Mouse (Mus musculus) E14TG2a.4 (cell line): ENCODE measurements around the gene Anxa9.

Experiments used
- H3K27me3 ChIP-seq: 2 replicates; pipeline ENCODE4 v1.6.1; 2014; ENCODE audit warnings: low read length, control low read depth; ENCODE audit not compliant: insufficient read depth
- H3K36me3 ChIP-seq: 2 replicates; pipeline ENCODE4 v1.6.1; 2014; ENCODE audit warnings: low read length, control low read depth; ENCODE audit not compliant: insufficient read depth
- H3K4me1 ChIP-seq: replicated peaks from 2 replicates; pipeline ENCODE4 v1.6.1; 2014; ENCODE audit warnings: low read depth, low read length, control low read depth
- H3K4me3 ChIP-seq: replicated peaks from 2 replicates; pipeline ENCODE4 v1.5.1; 2014; ENCODE audit warnings: mild to moderate bottlenecking, low read length
- H3K9me3 ChIP-seq: 2 replicates; pipeline ENCODE4 v1.6.1; 2014; ENCODE audit warnings: low read length, control low read depth
- CTCF ChIP-seq: conservative IDR thresholded peaks from 2 replicates; pipeline ENCODE4 v1.5.1; 2014; ENCODE audit warnings: low read length
- NANOG ChIP-seq: IDR thresholded peaks from 2 replicates; pipeline ENCODE4 v1.6.1; 2014; ENCODE audit warnings: borderline replicate concordance, low read length, mixed read lengths
- POU5F1 ChIP-seq: IDR thresholded peaks from 2 replicates; pipeline ENCODE4 v1.6.1; 2014; ENCODE audit warnings: low read length, borderline replicate concordance

The Anxa9 gene

GRCm38 (mm10) chr3:95328803-95329404 is 21.9 kb upstream of the Anxa9 start:
- no peaks in the 10 kb centered on the region for H3K9me3 ChIP-seq
- TF ChIP-seq POU5F1, result no peak
- H3K4me3 ChIP-seq, result no peak overlapping the region
- H3K36me3 ChIP-seq, result peaks cover 99% of the 10 kb centered on the region
- no peaks in the 10 kb centered on the region for H3K4me1 ChIP-seq
- H3K27me3 ChIP-seq, result no peaks in the 10 kb centered on the region

DNA sequence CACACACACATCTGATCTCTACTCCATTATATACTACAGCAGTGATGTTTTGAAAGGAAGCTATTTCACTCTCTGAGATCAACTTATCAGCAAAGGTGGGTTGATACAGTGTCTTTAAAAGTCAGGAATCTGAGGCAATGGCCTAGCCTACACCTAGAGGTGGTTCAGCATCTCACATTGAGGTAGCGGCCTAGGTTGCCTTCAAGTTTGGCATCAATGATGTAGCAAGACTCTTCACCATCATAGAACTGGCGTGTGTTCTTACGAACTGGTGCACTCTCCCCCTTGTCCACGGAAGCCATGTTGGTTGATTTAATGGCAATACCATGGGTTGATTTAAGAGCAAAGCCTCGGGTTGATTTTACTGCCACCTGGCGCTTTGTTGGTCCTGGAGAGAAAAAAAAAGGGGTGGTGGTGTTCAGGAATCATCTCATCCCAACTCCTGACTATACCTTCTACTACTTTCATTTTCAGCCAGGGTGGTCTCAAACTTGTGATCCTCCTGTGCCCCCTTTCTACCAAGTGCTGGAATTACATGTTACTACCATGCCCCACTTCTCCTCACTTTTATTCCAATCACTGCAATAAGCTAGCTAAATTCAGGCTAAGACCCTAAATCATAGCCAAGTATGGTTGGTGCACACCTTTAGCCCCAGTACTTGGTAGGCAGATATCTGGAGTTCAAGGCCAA is 17.6 kb upstream of the Anxa9 start:
- peaks cover 100% of the 10 kb centered on the region for H3K36me3 ChIP-seq

DNA sequence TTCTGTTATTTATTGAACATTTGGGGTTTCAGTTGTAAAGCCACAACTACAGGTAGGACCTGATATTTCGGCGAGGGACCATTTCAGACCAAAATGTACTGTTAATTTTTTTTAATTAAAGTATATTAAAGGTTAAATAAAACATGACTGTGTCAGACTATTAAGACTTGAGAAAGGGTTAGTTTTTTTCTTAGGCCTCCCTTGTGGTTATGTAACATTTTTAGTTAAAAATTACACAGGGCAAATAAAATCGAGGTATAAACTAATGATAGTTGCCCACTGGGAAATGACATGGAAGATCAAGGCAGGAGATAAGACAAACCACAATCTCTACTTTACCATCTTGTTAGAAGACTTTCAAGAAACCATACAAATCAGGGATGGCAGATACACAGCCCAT is 16.5 kb upstream of the Anxa9 start:
- H3K4me1 ChIP-seq, result peaks cover 45% of the 10 kb centered on the region
- no peaks in the 10 kb centered on the region for H3K27me3 ChIP-seq
- no peak for TF ChIP-seq POU5F1
- no peak for TF ChIP-seq NANOG
- no peak for TF ChIP-seq CTCF
- H3K9me3 ChIP-seq, result no peaks in the 10 kb centered on the region
- H3K36me3 ChIP-seq, result peaks cover 96% of the 10 kb centered on the region
- no peak overlapping the region for H3K4me3 ChIP-seq

More for the DNA sequence above, 17.6 kb upstream of the Anxa9 start:
- Histone ChIP-seq H3K9me3 (no peaks in the 10 kb centered on the region), H3K4me3 (no peak overlapping the region), H3K27me3 (no peaks in the 10 kb centered on the region), H3K4me1 (peaks cover 33% of the 10 kb centered on the region)
- peak; percentile 32 for TF ChIP-seq CTCF
- no peak for TF ChIP-seq NANOG

DNA sequence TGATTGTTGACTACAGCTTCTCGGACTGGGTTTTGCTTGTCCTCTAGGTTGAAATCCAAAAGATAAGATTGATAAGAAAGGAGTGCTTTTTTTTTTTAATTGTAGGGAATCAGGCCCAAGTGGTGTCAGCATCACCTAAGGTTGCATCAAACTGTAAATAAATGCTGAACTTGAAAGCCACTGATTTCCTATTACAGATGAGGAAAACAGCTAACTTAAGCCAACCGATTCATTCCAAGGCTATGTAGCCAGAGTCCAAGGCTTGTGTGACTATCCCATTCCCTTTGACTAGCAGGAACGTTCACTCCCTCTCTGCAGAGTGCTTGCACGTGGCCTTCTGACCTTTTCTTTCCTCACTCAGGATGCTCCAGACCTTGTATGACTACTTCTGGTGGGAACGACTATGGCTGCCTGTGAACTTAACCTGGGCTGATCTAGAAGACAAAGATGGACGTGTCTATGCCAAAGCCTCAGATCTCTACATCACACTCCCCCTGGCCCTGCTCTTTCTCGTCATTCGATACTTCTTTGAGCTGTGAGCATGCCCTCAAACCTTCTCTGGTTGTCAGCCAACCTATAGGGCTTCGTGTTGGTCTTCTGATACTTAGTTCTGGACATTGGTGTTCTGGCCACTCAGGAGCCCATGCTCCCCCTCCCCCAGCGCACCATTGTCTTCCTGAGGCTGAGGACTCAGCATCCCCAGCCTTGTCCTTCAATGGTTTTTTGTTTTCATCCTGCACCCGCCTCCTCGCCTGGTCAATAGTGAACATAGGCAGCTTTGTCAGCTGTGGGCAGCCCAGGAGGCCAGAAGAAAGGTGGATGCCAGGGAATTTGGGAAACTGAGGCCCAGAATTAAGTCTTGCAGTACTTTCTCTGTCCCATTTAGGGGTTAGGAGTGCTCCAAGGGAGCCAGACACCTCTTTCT is 13.0 kb upstream of the Anxa9 start:
- TF ChIP-seq POU5F1, result no peak
- TF ChIP-seq CTCF, result no peak
- TF ChIP-seq NANOG, result no peak
- H3K36me3 ChIP-seq, result peaks cover 62% of the 10 kb centered on the region
- H3K4me3 ChIP-seq, result no peak overlapping the region
- no peaks in the 10 kb centered on the region for H3K9me3 ChIP-seq
- H3K4me1 ChIP-seq, result peaks cover 72% of the 10 kb centered on the region
- no peaks in the 10 kb centered on the region for H3K27me3 ChIP-seq

- Histone ChIP-seq H3K27me3 (no peaks in the 10 kb centered on the region), H3K9me3 (no peaks in the 10 kb centered on the region), H3K36me3 (peaks cover 53% of the 10 kb centered on the region), H3K4me3 (no peak overlapping the region), H3K4me1 (peaks cover 77% of the 10 kb centered on the region)
- TF ChIP-seq POU5F1 (no peak), CTCF (no peak), NANOG (no peak)
Observed at GRCm38 (mm10) chr3:95319110-95319509, 12.1 kb upstream of the Anxa9 start.

DNA sequence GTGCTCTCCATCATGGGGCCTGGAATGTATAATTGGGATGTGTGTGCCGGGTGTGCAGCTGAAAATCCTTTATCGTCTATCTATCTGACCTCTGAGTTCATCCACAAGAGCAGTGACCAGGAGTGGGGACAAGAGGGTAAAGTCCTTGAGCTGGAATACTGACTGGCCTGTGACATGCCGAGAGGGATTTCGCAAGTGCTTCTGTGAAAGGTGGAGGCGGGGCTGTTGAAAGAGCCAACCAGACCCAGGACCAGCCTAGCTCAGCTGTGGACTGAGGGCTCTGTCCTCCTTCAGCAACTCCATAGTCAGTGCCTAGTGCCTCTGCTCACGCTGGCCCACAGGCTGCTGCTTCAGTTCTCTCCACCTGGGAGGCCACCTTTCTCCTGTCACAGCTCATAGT is 11.6 kb upstream of the Anxa9 start:
- Histone ChIP-seq H3K27me3 (no peaks in the 10 kb centered on the region), H3K4me3 (peak overlapping the region; percentile 61), H3K9me3 (no peaks in the 10 kb centered on the region), H3K36me3 (peaks cover 47% of the 10 kb centered on the region), H3K4me1 (peaks cover 79% of the 10 kb centered on the region)
- no peak for TF ChIP-seq POU5F1
- TF ChIP-seq CTCF, result no peak
- TF ChIP-seq NANOG, result no peak

- Histone ChIP-seq H3K4me3 (peak overlapping the region; percentile 61), H3K27me3 (no peaks in the 10 kb centered on the region), H3K9me3 (no peaks in the 10 kb centered on the region), H3K4me1 (peaks cover 81% of the 10 kb centered on the region), H3K36me3 (peaks cover 37% of the 10 kb centered on the region)
- TF ChIP-seq POU5F1 (no peak), CTCF (peak; percentile 77), NANOG (no peak)
Observed at GRCm38 (mm10) chr3:95317414-95318080, 10.6 kb upstream of the Anxa9 start.

DNA sequence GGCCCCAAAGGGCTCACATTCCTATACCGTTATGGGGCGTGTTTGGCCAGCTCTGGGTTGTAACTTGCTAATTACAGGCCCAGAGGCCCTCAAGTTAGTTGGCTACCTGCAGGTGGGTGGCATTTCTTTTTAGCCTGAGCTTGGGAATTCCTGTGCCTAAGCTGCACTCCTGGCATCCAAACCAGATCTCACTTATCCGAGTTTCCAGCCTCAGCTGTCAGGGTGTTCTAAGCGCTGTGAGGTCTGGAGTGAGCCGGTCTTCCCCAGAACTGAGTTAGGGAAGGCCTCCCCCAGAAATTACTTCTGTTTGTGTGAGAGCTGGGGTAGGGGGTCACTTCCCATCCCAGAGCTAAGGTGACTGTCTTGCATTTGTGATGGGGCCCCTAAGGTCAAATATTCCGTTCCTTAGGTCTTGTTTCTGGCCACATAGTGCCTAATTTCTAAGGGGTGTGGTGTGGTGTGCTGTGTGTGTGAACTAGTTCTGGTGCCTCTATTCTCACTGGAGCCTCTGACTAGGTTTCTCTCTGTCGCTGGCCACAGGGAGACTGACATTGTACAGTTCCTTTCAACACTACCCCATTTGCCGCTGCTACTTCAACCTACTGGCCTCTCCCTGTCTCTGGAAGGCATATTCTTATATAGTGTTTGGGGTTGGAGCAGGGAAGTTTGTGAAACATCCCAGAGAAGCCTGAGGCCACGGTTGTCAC is 9.0 kb upstream of the Anxa9 start:
- TF ChIP-seq CTCF (no peak), POU5F1 (no peak), NANOG (no peak)
- Histone ChIP-seq H3K9me3 (peaks cover 11% of the 10 kb centered on the region), H3K27me3 (no peaks in the 10 kb centered on the region), H3K36me3 (peaks cover 29% of the 10 kb centered on the region), H3K4me3 (peak overlapping the region; percentile 92), H3K4me1 (peaks cover 70% of the 10 kb centered on the region)
